Mouse (Mus musculus) heart, postnatal 0 days (tissue): ENCODE measurements around the gene Adgrf2. TPM values are rescaled to one million over a fixed set of nuclear protein-coding genes. Genes with fewer than 3 reads are reported as not detected.
A peak's percentile ranks its signal among the peaks of the same experiment; 100 is the strongest.

ENCODE experiments used
- ATAC-seq: fragments of 200-750 bp; cut with Nextera tagmentation; 2 replicates; pipeline ENCODE4 v1.8.0; 2017; ENCODE audit warnings: low read depth, moderate number of reproducible peaks, moderate library complexity; ENCODE audit not compliant: insufficient read depth
- DNase-seq: peaks from one replicate; pipeline ENCODE4 v3.0.0-alpha.2; 2016; ENCODE audit warnings: low spot score
- H3K27ac ChIP-seq: fragments of 300-500 bp; sonication (generic); 2 replicates; pipeline ENCODE4 v1.5.1; 2014; ENCODE audit warnings: low read depth, mild to moderate bottlenecking
- H3K27me3 ChIP-seq: fragments of 300-500 bp; sonication (generic); 2 replicates; pipeline ENCODE4 v1.6.1; 2014; ENCODE audit warnings: low read length, mixed read lengths; ENCODE audit not compliant: control insufficient read depth, insufficient read depth
- H3K36me3 ChIP-seq: fragments of 300-500 bp; sonication (generic); replicated peaks from 2 replicates; pipeline ENCODE4 v1.6.1; 2014; ENCODE audit warnings: low read length, mixed read lengths; ENCODE audit not compliant: control insufficient read depth, insufficient read depth
- H3K4me1 ChIP-seq: fragments of 300-500 bp; sonication (generic); 2 replicates; pipeline ENCODE4 v1.6.1; 2014; ENCODE audit warnings: antibody characterized with exemption; ENCODE audit not compliant: control insufficient read depth, insufficient read depth
- H3K4me2 ChIP-seq: fragments of 300-500 bp; sonication (generic); 2 replicates; pipeline ENCODE4 v1.6.1; 2014; ENCODE audit warnings: low read depth, mild to moderate bottlenecking, low read length, moderate library complexity
- H3K4me3 ChIP-seq: fragments of 300-500 bp; sonication (generic); 2 replicates; pipeline ENCODE4 v1.5.1; 2014; ENCODE audit warnings: low read depth, low read length
- H3K9ac ChIP-seq: fragments of 300-500 bp; sonication (generic); replicated peaks from 2 replicates; pipeline ENCODE4 v1.6.1; 2014; ENCODE audit warnings: low read depth, low read length, mixed read lengths
- H3K9me3 ChIP-seq: fragments of 300-500 bp; sonication (generic); replicated peaks from 2 replicates; pipeline ENCODE4 v1.6.1; 2016; ENCODE audit warnings: low read length; ENCODE audit not compliant: control insufficient read depth
- CTCF ChIP-seq: IDR thresholded peaks from 2 replicates; pipeline ENCODE4 v1.5.1; 2016; ENCODE audit warnings: antibody characterized with exemption, control low read depth, low read depth
- EP300 ChIP-seq: IDR thresholded peaks from 2 replicates; pipeline ENCODE4 v1.6.1; 2016; ENCODE audit warnings: antibody characterized with exemption, low read depth
- WGBS: fragments of 180-500 bp; shearing (Covaris S2); extraction: QIAGEN DNeasy Blood & Tissue Kit; methylation state at CpG from one replicate; pipeline ENCODE4 v1.1.7; 2014; 5-methylcytosine and 5-hydroxymethylcytosine counted together
- polyA plus RNA-seq: library from polyadenylated mRNA; unstranded; fragments of >200 nt; fragmentation: Nextera tagmentation; extraction: Ambion mirVana; gene quantifications from 2 replicates; pipeline ENCODE4 v1.2.1, GENCODE M21; 2015
- total RNA-seq: library from RNA; depleted of rRNA; stranded (reverse); fragments of >200 nt; gene quantifications from 2 replicates; pipeline ENCODE4 v1.2.3, GENCODE M21; 2014; ENCODE audit warnings: low replicate concordance; rRNA removed

Gene Adgrf2
- 0.04 and 0.15 TPM in 2 replicates for total RNA-seq
- polyA plus RNA-seq: 0.05 TPM in 1 of 2 replicates, not detected in the other

- DNase-seq (peak; percentile 8), ATAC-seq (peak; percentile 47; the same call in 1 of the 2 replicates)
- H3K36me3 ChIP-seq: no peaks in the 10 kb centered on the region
- no peak within 1 kb of the TSS for H3K27ac ChIP-seq
- 11% methylated on average over 7 of the region's 7 CpGs for WGBS
- peak within 1 kb of the TSS; percentile 28; the same call in 1 of the 2 replicates for H3K4me2 ChIP-seq
- H3K9me3 ChIP-seq: no peaks in the 10 kb centered on the region
- H3K9ac ChIP-seq: no peak within 1 kb of the TSS
- no peak within 1 kb of the TSS for H3K4me3 ChIP-seq
- H3K4me1 ChIP-seq: peaks cover 7% of the 10 kb centered on the region; the same call in 1 of the 2 replicates
- no peaks in the 10 kb centered on the region for H3K27me3 ChIP-seq
- no peak for TF ChIP-seq EP300
- no peak for TF ChIP-seq CTCF
Observed at GRCm38 (mm10) chr17:42741801-42742217, at the start of gene Adgrf2. Gene Adgrf2, minus strand, starts transcription at chr17:42742179.

- WGBS: 23% methylated on average over 1 of the region's 1 CpGs
- TF ChIP-seq EP300: no peak
- TF ChIP-seq CTCF: no peak
- ATAC-seq (peak; percentile 37; the same call in 1 of the 2 replicates), DNase-seq (peak; percentile 39)
- no peak overlapping the region for H3K27ac ChIP-seq
- H3K27me3 ChIP-seq: no peaks in the 10 kb centered on the region
- no peaks in the 10 kb centered on the region for H3K9me3 ChIP-seq
- H3K36me3 ChIP-seq: peaks cover 7% of the 10 kb centered on the region
- no peak overlapping the region for H3K4me3 ChIP-seq
- 0 out of 2 replicates have a peak, but pooled peaks cover 4% of the 10 kb centered on the region for H3K4me1 ChIP-seq
- no peak overlapping the region for H3K4me2 ChIP-seq
- no peak overlapping the region for H3K9ac ChIP-seq
Observed at GRCm38 (mm10) chr17:42790787-42791186, 48.8 kb upstream of the Adgrf2 start.

DNA sequence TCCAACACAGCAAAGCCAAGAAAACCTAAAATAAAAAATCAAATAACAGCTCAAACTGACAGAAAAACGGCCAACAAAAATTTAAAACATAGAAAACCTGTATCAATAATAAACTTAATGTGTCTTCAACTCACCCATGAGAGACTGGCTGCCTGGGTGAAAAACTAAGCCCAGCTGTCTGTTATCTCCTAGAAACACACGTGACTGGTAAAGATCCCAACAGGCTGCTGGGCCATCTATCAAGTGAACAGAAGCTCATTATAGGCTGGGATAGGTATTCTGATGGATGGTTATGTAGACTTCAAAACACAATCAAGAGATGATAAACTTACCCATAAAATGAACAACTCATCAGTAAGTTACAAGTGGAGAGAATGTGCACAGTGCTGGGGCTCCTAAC lies 47.7 kb upstream of the Adgrf2 start:
- ATAC-seq (no peak), DNase-seq (no peak)
- WGBS: 61% methylated on average over 2 of the region's 2 CpGs
- H3K4me2 ChIP-seq: no peak overlapping the region
- H3K4me3 ChIP-seq: no peak overlapping the region
- no peaks in the 10 kb centered on the region for H3K9me3 ChIP-seq
- H3K9ac ChIP-seq: no peak overlapping the region
- peaks cover 7% of the 10 kb centered on the region for H3K36me3 ChIP-seq
- no peaks in the 10 kb centered on the region for H3K27me3 ChIP-seq
- H3K27ac ChIP-seq: no peak overlapping the region
- H3K4me1 ChIP-seq: 0 out of 2 replicates have a peak, but pooled peaks cover 4% of the 10 kb centered on the region
- no peak for TF ChIP-seq EP300
- TF ChIP-seq CTCF: no peak

GRCm38 (mm10) chr17:42788686-42789453 lies 46.9 kb upstream of the Adgrf2 start:
- H3K36me3 ChIP-seq: peaks cover 7% of the 10 kb centered on the region
- H3K4me3 ChIP-seq: no peak overlapping the region
- H3K4me2 ChIP-seq: no peak overlapping the region
- H3K9me3 ChIP-seq: no peaks in the 10 kb centered on the region
- ATAC-seq (peak; percentile 62), DNase-seq (peak; percentile 21)
- H3K9ac ChIP-seq: no peak overlapping the region
- no peak overlapping the region for H3K27ac ChIP-seq
- TF ChIP-seq CTCF: no peak
- TF ChIP-seq EP300: no peak
- WGBS: 55% methylated on average over 5 of the region's 5 CpGs
- H3K27me3 ChIP-seq: no peaks in the 10 kb centered on the region
- H3K4me1 ChIP-seq: 0 out of 2 replicates have a peak, but pooled peaks cover 4% of the 10 kb centered on the region

DNA sequence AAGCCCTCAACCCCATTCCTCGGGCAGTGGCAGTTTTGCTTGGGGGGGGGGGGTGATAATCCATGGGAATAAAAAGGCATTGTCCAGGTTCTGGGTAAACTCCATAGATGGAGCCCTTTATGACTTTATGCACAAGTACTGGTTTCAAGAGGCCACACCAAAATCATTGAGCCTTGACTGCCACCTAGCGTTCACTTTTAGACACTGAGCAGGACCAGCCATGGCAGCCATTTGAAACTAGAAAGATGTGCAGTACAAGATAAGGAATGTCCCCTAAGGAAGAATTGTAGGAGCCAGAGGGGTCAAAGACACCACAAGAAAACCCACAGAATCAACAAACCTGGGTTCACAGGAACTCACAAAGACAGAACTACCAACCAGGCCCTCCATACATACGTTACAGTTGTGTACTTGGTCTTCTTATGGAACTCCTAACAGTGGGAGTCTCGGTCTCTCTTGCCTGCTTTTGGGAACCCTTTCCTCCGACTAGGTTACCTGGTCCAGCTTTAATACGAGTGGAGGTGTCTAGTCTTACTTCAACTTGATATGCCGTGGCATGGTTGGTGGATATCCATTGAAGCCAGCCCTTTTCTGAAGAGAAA lies 40.3 kb upstream of the Adgrf2 start:
- no peaks in the 10 kb centered on the region for H3K4me1 ChIP-seq
- H3K4me2 ChIP-seq: no peak overlapping the region
- TF ChIP-seq CTCF (peak; percentile 74), EP300 (no peak)
- no peaks in the 10 kb centered on the region for H3K36me3 ChIP-seq
- no peak overlapping the region for H3K27ac ChIP-seq
- H3K9me3 ChIP-seq: no peaks in the 10 kb centered on the region
- DNase-seq: peak; percentile 62
- no peak overlapping the region for H3K9ac ChIP-seq
- H3K27me3 ChIP-seq: no peaks in the 10 kb centered on the region
- peak; percentile 62 for ATAC-seq
- 51% methylated on average over 7 of the region's 7 CpGs for whole genome bisulfite sequencing
- H3K4me3 ChIP-seq: no peak overlapping the region
